8 mouse cellular contexts compared by ENCODE assay signal in genomic region chr7:30012956-30013363, GRCm38 (mm10). TPM values are rescaled to one million over a fixed set of nuclear protein-coding genes. Genes with fewer than 3 reads are reported as not detected.
DNase-seq lines count a peak whose midpoint lies in the region; ATAC-seq and TF ChIP-seq lines count a peak whose summit lies in the region.

No protein-coding gene starts in this region.

- peak; percentile 83 for TF ChIP-seq CTCF in midbrain, postnatal 0 days (IDR thresholded peaks at IDR 0.05)

- 73% methylated on average over 4 of the region's 4 CpGs for WGBS in kidney, embryonic 14.5 days
- WGBS in hindbrain, embryonic 16.5 days, result 60% methylated on average over 4 of the region's 4 CpGs
- 66% methylated on average over 4 of the region's 4 CpGs for WGBS in midbrain, postnatal 0 days

- H3K4me3 ChIP-seq in kidney, embryonic 14.5 days (ENCODE audit: low read length), result no peak overlapping the region
- no peak overlapping the region for H3K4me3 ChIP-seq in hindbrain, embryonic 16.5 days (ENCODE audit: low read length)
- no peak overlapping the region for H3K4me3 ChIP-seq in midbrain, postnatal 0 days (ENCODE audit: low read depth, low read length)

- no peak overlapping the region for H3K27ac ChIP-seq in kidney, embryonic 14.5 days (ENCODE audit: low read depth, low read length)
- H3K27ac ChIP-seq in hindbrain, embryonic 16.5 days (ENCODE audit: low read depth, low read length), result no peak overlapping the region
- H3K27ac ChIP-seq in midbrain, postnatal 0 days (ENCODE audit: low read depth, low read length), result 0 out of 2 replicates have a peak overlapping the region, but pooled peaks have one; percentile 21

- ATAC-seq in kidney, embryonic 14.5 days (ENCODE audit: low FRiP score, low TSS enrichment), result no peak
- ATAC-seq in hindbrain, embryonic 16.5 days, result peak; percentile 48; the same call in 1 of the 2 replicates
- ATAC-seq in midbrain, postnatal 0 days (ENCODE audit: low FRiP score), result 0 out of 2 replicates have a peak, but pooled peaks have one; percentile 54

- H3K4me2 ChIP-seq in kidney, embryonic 14.5 days (replicated peaks; ENCODE audit: low read depth, low read length), result no peak overlapping the region
- no peak overlapping the region for H3K4me2 ChIP-seq in hindbrain, embryonic 16.5 days (ENCODE audit: low read length)
- no peak overlapping the region for H3K4me2 ChIP-seq in midbrain, postnatal 0 days (ENCODE audit: low read depth, low read length, poor library complexity, severe bottlenecking)

- no peak overlapping the region for H3K9ac ChIP-seq in kidney, embryonic 14.5 days (ENCODE audit: low read depth, low read length)
- no peak overlapping the region for H3K9ac ChIP-seq in hindbrain, embryonic 16.5 days (ENCODE audit: low read depth, low read length)
- H3K9ac ChIP-seq in midbrain, postnatal 0 days (replicated peaks; ENCODE audit: low read length, poor library complexity, severe bottlenecking), result no peak overlapping the region

- peaks cover 15% of the 10 kb centered on the region; the same call in 1 of the 2 replicates for H3K4me1 ChIP-seq in kidney, embryonic 14.5 days (ENCODE audit: control insufficient read depth, insufficient read depth, low read length)
- peaks cover 12% of the 10 kb centered on the region for H3K4me1 ChIP-seq in hindbrain, embryonic 16.5 days (ENCODE audit: control insufficient read depth, insufficient read depth, low read depth, low read length)
- no peaks in the 10 kb centered on the region for H3K4me1 ChIP-seq in midbrain, postnatal 0 days (ENCODE audit: insufficient read depth, low read length)

- no peaks in the 10 kb centered on the region for H3K9me3 ChIP-seq in kidney, embryonic 14.5 days (ENCODE audit: control insufficient read depth, low read length)
- no peaks in the 10 kb centered on the region for H3K9me3 ChIP-seq in hindbrain, embryonic 16.5 days (ENCODE audit: control insufficient read depth, low read length)
- H3K9me3 ChIP-seq in midbrain, postnatal 0 days (ENCODE audit: low read length), result no peaks in the 10 kb centered on the region

- DNase-seq in kidney, adult 11 months, result peak; percentile 46
- DNase-seq in adipocyte (ENCODE audit: low spot score), result peak; percentile 70
- peak; percentile 58 for DNase-seq in fibroblast of lung, adult 2 months (ENCODE audit: low read depth)
- DNase-seq in layer of hippocampus, postnatal 36 days, result peak; percentile 24 to 51
- peak; percentile 83 for DNase-seq in midbrain, postnatal 0 days (ENCODE audit: low spot score)
- DNase-seq in telencephalon, adult 2 months (ENCODE audit: low read depth, low spot score), result peak; percentile 53

- no peaks in the 10 kb centered on the region for H3K27me3 ChIP-seq in kidney, embryonic 14.5 days (ENCODE audit: control insufficient read depth, insufficient read depth, low read length)
- H3K27me3 ChIP-seq in hindbrain, embryonic 16.5 days (replicated peaks; ENCODE audit: control insufficient read depth, insufficient read depth, low read length), result no peaks in the 10 kb centered on the region
- no peaks in the 10 kb centered on the region for H3K27me3 ChIP-seq in midbrain, postnatal 0 days (ENCODE audit: insufficient read depth, low read length)

- peaks cover 74% of the 10 kb centered on the region for H3K36me3 ChIP-seq in kidney, embryonic 14.5 days (ENCODE audit: control insufficient read depth, insufficient read depth, low read length)
- H3K36me3 ChIP-seq in hindbrain, embryonic 16.5 days (ENCODE audit: control insufficient read depth, insufficient read depth, low read length), result peaks cover 12% of the 10 kb centered on the region
- peaks cover 27% of the 10 kb centered on the region for H3K36me3 ChIP-seq in midbrain, postnatal 0 days (ENCODE audit: insufficient read depth, low read length)

RNA-seq across cellular contexts. Expression of gene Zfp568, which starts 29.2 kb away (rescaled TPM):
- polyA plus RNA-seq in kidney, embryonic 14.5 days (2014; fragmentation: Nextera tagmentation; extraction: Ambion mirVana), result 13.4 and 26.6 TPM in 2 replicates
- polyA plus RNA-seq in hindbrain, embryonic 16.5 days (2015; fragmentation: Nextera tagmentation; extraction: Ambion mirVana), result 3.5 and 4.0 TPM in 2 replicates
- total RNA-seq in layer of hippocampus, postnatal 36 days (2021), result 1 to 10 TPM; 4.3 to 5.6 TPM
- total RNA-seq in midbrain, postnatal 0 days (2014; rRNA removed), result 8.2 and 12.6 TPM in 2 replicates
- polyA plus RNA-seq in midbrain, postnatal 0 days (2015; fragmentation: Nextera tagmentation; extraction: Ambion mirVana), result 2.0 and 2.5 TPM in 2 replicates

RNA-seq across cellular contexts. Expression of gene Zfp14, which starts 38.2 kb away (rescaled TPM):
- polyA plus RNA-seq in kidney, embryonic 14.5 days (2014; fragmentation: Nextera tagmentation; extraction: Ambion mirVana), result 2.6 and 4.1 TPM in 2 replicates
- 10.7 and 11.9 TPM in 2 replicates for polyA plus RNA-seq in hindbrain, embryonic 16.5 days (2015; fragmentation: Nextera tagmentation; extraction: Ambion mirVana)
- total RNA-seq in layer of hippocampus, postnatal 36 days (2021), result 10 to 100 TPM in 1 of 2 experiments, 1 to 10 TPM in 1; 9.0 to 12.0 TPM
- 13.0 and 16.5 TPM in 2 replicates for total RNA-seq in midbrain, postnatal 0 days (2014; rRNA removed)
- 5.8 and 8.7 TPM in 2 replicates for polyA plus RNA-seq in midbrain, postnatal 0 days (2015; fragmentation: Nextera tagmentation; extraction: Ambion mirVana)

RNA-seq across cellular contexts. Expression of gene Zfp74, which starts 59.1 kb away (rescaled TPM):
- 7.2 and 11.0 TPM in 2 replicates for polyA plus RNA-seq in kidney, embryonic 14.5 days (2014; fragmentation: Nextera tagmentation; extraction: Ambion mirVana)
- polyA plus RNA-seq in hindbrain, embryonic 16.5 days (2015; fragmentation: Nextera tagmentation; extraction: Ambion mirVana), result 20.7 and 23.3 TPM in 2 replicates
- 10 to 100 TPM; 16.3 to 19.6 TPM for total RNA-seq in layer of hippocampus, postnatal 36 days (2021)
- total RNA-seq in midbrain, postnatal 0 days (2014; rRNA removed), result 12.8 and 13.3 TPM in 2 replicates
- 15.9 and 17.1 TPM in 2 replicates for polyA plus RNA-seq in midbrain, postnatal 0 days (2015; fragmentation: Nextera tagmentation; extraction: Ambion mirVana)

RNA-seq across cellular contexts. Expression of gene Zfp82, which starts 59.7 kb away (rescaled TPM):
- polyA plus RNA-seq in kidney, embryonic 14.5 days (2014; fragmentation: Nextera tagmentation; extraction: Ambion mirVana), result 3.5 and 5.7 TPM in 2 replicates
- 11.6 and 13.8 TPM in 2 replicates for polyA plus RNA-seq in hindbrain, embryonic 16.5 days (2015; fragmentation: Nextera tagmentation; extraction: Ambion mirVana)
- 1 to 10 TPM; 3.7 to 4.2 TPM for total RNA-seq in layer of hippocampus, postnatal 36 days (2021)
- 5.3 and 6.4 TPM in 2 replicates for total RNA-seq in midbrain, postnatal 0 days (2014; rRNA removed)
- 5.4 and 6.4 TPM in 2 replicates for polyA plus RNA-seq in midbrain, postnatal 0 days (2015; fragmentation: Nextera tagmentation; extraction: Ambion mirVana)
